Mouse (Mus musculus): ENCODE measurements around the gene Dip2c. TPM values are rescaled to one million over a fixed set of nuclear protein-coding genes. Genes with fewer than 3 reads are reported as not detected.

Gene Dip2c
- total and polyA plus RNA-seq, 3 experiments = 0.04 to 0.14 (median 0.08) TPM

GRCm38 (mm10) chr13:9333187-9333586, 56.9 kb downstream of the Dip2c start:
- no peak overlapping the region for H3K4me3 ChIP-seq (replicated peaks in 1 of 3; ENCODE audit: low read depth in 2 of 3, low read length in 2 of 3, poor library complexity in 1 of 3)
- H3K4me2 ChIP-seq (ENCODE audit: insufficient read depth, low read depth, poor library complexity, severe bottlenecking) = no peak overlapping the region
- H3K9me3 ChIP-seq (replicated peaks; ENCODE audit: low read length) = no peaks in the 10 kb centered on the region
- H3K36me3 ChIP-seq (replicated peaks in 1 of 2; ENCODE audit: control insufficient read depth in 1 of 2, insufficient read depth in 1 of 2, low read length in 1 of 2) = no peaks in the 10 kb centered on the region
- H3K27ac ChIP-seq (ENCODE audit: insufficient read depth, low read depth) = no peak overlapping the region
- in situ Hi-C loops (cut with MboI; ENCODE audit: low pct_ligation_motif_present, low pct_unique_long_range_greater_than_20kb, low sequenced_read_pairs) = no loop called here
- H3K9ac ChIP-seq (ENCODE audit: insufficient read depth, low read depth) = no peak overlapping the region
- no peaks in the 10 kb centered on the region for H3K79me2 ChIP-seq (replicated peaks; ENCODE audit: control insufficient read depth, extremely low read depth, insufficient read depth, poor library complexity, severe bottlenecking)
- DNase-seq (ENCODE audit: extremely low read depth) = no peak
- TF ChIP-seq POLR2AphosphoS2 (IDR thresholded peaks at IDR 0.05; ENCODE audit: low read depth, low read length) = no peak
- no peak for TF ChIP-seq MAX (IDR thresholded peaks at IDR 0.05; ENCODE audit: low read length)
- no peak for TF ChIP-seq CTCF (conservative IDR thresholded peaks at IDR 0.05 in 1 of 2, IDR thresholded peaks at IDR 0.05 in 1 of 2; ENCODE audit: low read depth in 2 of 2, low read length in 2 of 2)
- no peak for TF ChIP-seq SIN3A (IDR thresholded peaks at IDR 0.05; ENCODE audit: low read length)
- no peak for TF ChIP-seq POLR2A (IDR thresholded peaks at IDR 0.05; ENCODE audit: low read depth, low read length)
- TF ChIP-seq TCF12 (IDR thresholded peaks at IDR 0.05; ENCODE audit: low read depth, low read length) = no peak
- no peak for TF ChIP-seq CHD1 (IDR thresholded peaks at IDR 0.05; ENCODE audit: low read depth, low read length)
- no peaks in the 10 kb centered on the region for H3K27me3 ChIP-seq (replicated peaks)
- dilution Hi-C loops (cut with MboI; ENCODE audit: extremely low pct_ligation_motif_present, extremely low pct_unique_long_range_greater_than_20kb, low sequenced_read_pairs) = no loop called here
- no peaks in the 10 kb centered on the region for H3K4me1 ChIP-seq (ENCODE audit: control insufficient read depth in 1 of 2, insufficient read depth in 2 of 2)

GRCm38 (mm10) chr13:9340293-9340692, 64.0 kb downstream of the Dip2c start:
- H3K36me3 ChIP-seq (replicated peaks in 1 of 2; ENCODE audit: control insufficient read depth in 1 of 2, insufficient read depth in 1 of 2, low read length in 1 of 2) = no peaks in the 10 kb centered on the region
- no peaks in the 10 kb centered on the region for H3K4me1 ChIP-seq (ENCODE audit: control insufficient read depth in 1 of 2, insufficient read depth in 2 of 2)
- no peaks in the 10 kb centered on the region for H3K9me3 ChIP-seq (replicated peaks; ENCODE audit: low read length)
- dilution Hi-C loops (cut with MboI; ENCODE audit: extremely low pct_ligation_motif_present, extremely low pct_unique_long_range_greater_than_20kb, low sequenced_read_pairs) = no loop called here
- no peak overlapping the region for H3K27ac ChIP-seq (ENCODE audit: insufficient read depth, low read depth)
- in situ Hi-C loops (cut with MboI; ENCODE audit: low pct_ligation_motif_present, low pct_unique_long_range_greater_than_20kb, low sequenced_read_pairs) = no loop called here
- no peak overlapping the region for H3K9ac ChIP-seq (ENCODE audit: insufficient read depth, low read depth)
- H3K4me3 ChIP-seq (replicated peaks in 1 of 3; ENCODE audit: low read depth in 2 of 3, low read length in 2 of 3, poor library complexity in 1 of 3) = no peak overlapping the region
- no peak for TF ChIP-seq USF1 (IDR thresholded peaks at IDR 0.05; ENCODE audit: low read depth, low read length)
- H3K27me3 ChIP-seq (replicated peaks) = no peaks in the 10 kb centered on the region
- DNase-seq (ENCODE audit: extremely low read depth) = no peak
- no peak overlapping the region for H3K4me2 ChIP-seq (ENCODE audit: insufficient read depth, low read depth, poor library complexity, severe bottlenecking)
- no peaks in the 10 kb centered on the region for H3K79me2 ChIP-seq (replicated peaks; ENCODE audit: control insufficient read depth, extremely low read depth, insufficient read depth, poor library complexity, severe bottlenecking)

- Histone ChIP-seq H3K36me3 (replicated peaks in 1 of 2; ENCODE audit: control insufficient read depth in 1 of 2, insufficient read depth in 1 of 2, low read length in 1 of 2) (no peaks in the 10 kb centered on the region), H3K9ac (ENCODE audit: insufficient read depth, low read depth) (no peak overlapping the region), H3K79me2 (replicated peaks; ENCODE audit: control insufficient read depth, extremely low read depth, insufficient read depth, poor library complexity, severe bottlenecking) (no peaks in the 10 kb centered on the region), H3K4me2 (ENCODE audit: insufficient read depth, low read depth, poor library complexity, severe bottlenecking) (no peak overlapping the region), H3K9me3 (replicated peaks; ENCODE audit: low read length) (no peaks in the 10 kb centered on the region), H3K4me1 (ENCODE audit: control insufficient read depth in 1 of 2, insufficient read depth in 2 of 2) (no peaks in the 10 kb centered on the region), H3K27ac (ENCODE audit: insufficient read depth, low read depth) (no peak overlapping the region), H3K27me3 (replicated peaks) (no peaks in the 10 kb centered on the region), H3K4me3 (replicated peaks in 1 of 3; ENCODE audit: low read depth in 2 of 3, low read length in 2 of 3, poor library complexity in 1 of 3) (no peak overlapping the region)
- dilution Hi-C loops (cut with MboI; ENCODE audit: extremely low pct_ligation_motif_present, extremely low pct_unique_long_range_greater_than_20kb, low sequenced_read_pairs) = no loop called here
- TF ChIP-seq TBP (conservative IDR thresholded peaks at IDR 0.05; ENCODE audit: low read depth, low read length) (no peak), POLR2AphosphoS2 (IDR thresholded peaks at IDR 0.05; ENCODE audit: low read depth, low read length) (no peak), CHD2 (IDR thresholded peaks at IDR 0.05; ENCODE audit: low read length) (no peak), E2F4 (IDR thresholded peaks at IDR 0.05; ENCODE audit: insufficient replicate concordance, low read depth, low read length) (no peak), EP300 (IDR thresholded peaks at IDR 0.05; ENCODE audit: low read length) (no peak), JUN (IDR thresholded peaks at IDR 0.05; ENCODE audit: insufficient read depth, low read depth, low read length) (no peak), BHLHE40 (IDR thresholded peaks at IDR 0.05; ENCODE audit: low read depth, low read length) (no peak), ZKSCAN1 (IDR thresholded peaks at IDR 0.05; ENCODE audit: borderline replicate concordance, low read depth, low read length) (no peak), POLR2A (IDR thresholded peaks at IDR 0.05; ENCODE audit: low read depth, low read length) (no peak), CTCF (conservative IDR thresholded peaks at IDR 0.05 in 1 of 2, IDR thresholded peaks at IDR 0.05 in 1 of 2; ENCODE audit: low read depth in 2 of 2, low read length in 2 of 2) (no peak)
- in situ Hi-C loops (cut with MboI; ENCODE audit: low pct_ligation_motif_present, low pct_unique_long_range_greater_than_20kb, low sequenced_read_pairs) = no loop called here
- DNase-seq (ENCODE audit: extremely low read depth) = no peak
These were observed 66.4 kb downstream of the Dip2c start for GRCm38 (mm10) chr13:9342696-9343095.
